Mouse (Mus musculus): ENCODE results near the gene Lmtk3.

The Lmtk3 gene

GRCm38 (mm10) chr7:45783511-45784091 lies at the start of gene Lmtk3:
Lmtk3 (plus strand) TSS chr7:45783738.
- DNase-seq: peak; percentile 87

GRCm38 (mm10) chr7:45739162-45739763 lies 44.3 kb upstream of the Lmtk3 start:
- DNase-seq: peak; percentile 87

- no peak for DNase-seq
Measured at GRCm38 (mm10) chr7:45739820-45740219, 43.7 kb upstream of the Lmtk3 start.

- no peak for DNase-seq
Measured at GRCm38 (mm10) chr7:45741308-45741707, 42.2 kb upstream of the Lmtk3 start.

GRCm38 (mm10) chr7:45741777-45742176 lies 41.8 kb upstream of the Lmtk3 start:
- peak; percentile 63 for DNase-seq

GRCm38 (mm10) chr7:45742338-45742737 lies 41.2 kb upstream of the Lmtk3 start:
- peak; percentile 89 for DNase-seq

- DNase-seq: peak; percentile 75
Measured at GRCm38 (mm10) chr7:45744387-45744786, 39.2 kb upstream of the Lmtk3 start.

- no peak for DNase-seq
Measured at GRCm38 (mm10) chr7:45746518-45746917, 37.0 kb upstream of the Lmtk3 start.

GRCm38 (mm10) chr7:45747450-45747849 lies 36.1 kb upstream of the Lmtk3 start:
- no peak for DNase-seq

GRCm38 (mm10) chr7:45748110-45748509 lies 35.4 kb upstream of the Lmtk3 start:
- DNase-seq: no peak

GRCm38 (mm10) chr7:45749401-45749800 lies 34.1 kb upstream of the Lmtk3 start:
- DNase-seq: no peak

GRCm38 (mm10) chr7:45750162-45750561 lies 33.4 kb upstream of the Lmtk3 start:
- no peak for DNase-seq

GRCm38 (mm10) chr7:45755703-45756102 lies 27.8 kb upstream of the Lmtk3 start:
- DNase-seq: no peak

GRCm38 (mm10) chr7:45759400-45759799 lies 24.1 kb upstream of the Lmtk3 start:
- DNase-seq: no peak

GRCm38 (mm10) chr7:45760151-45760550 lies 23.4 kb upstream of the Lmtk3 start:
- DNase-seq: no peak

GRCm38 (mm10) chr7:45765995-45766394 lies 17.5 kb upstream of the Lmtk3 start:
- DNase-seq: no peak

GRCm38 (mm10) chr7:45766764-45767163 lies 16.8 kb upstream of the Lmtk3 start:
- no peak for DNase-seq

- no peak for DNase-seq
Measured at GRCm38 (mm10) chr7:45767500-45767899, 16.0 kb upstream of the Lmtk3 start.

- DNase-seq: no peak
Measured at GRCm38 (mm10) chr7:45770427-45771082, 13.0 kb upstream of the Lmtk3 start.

- DNase-seq: no peak
Measured at GRCm38 (mm10) chr7:45771101-45771500, 12.4 kb upstream of the Lmtk3 start.

- no peak for DNase-seq
Measured at GRCm38 (mm10) chr7:45775237-45775636, 8.3 kb upstream of the Lmtk3 start.

GRCm38 (mm10) chr7:45779081-45779641 lies 4.4 kb upstream of the Lmtk3 start:
- no peak for DNase-seq

GRCm38 (mm10) chr7:45782271-45782670 lies 1.3 kb upstream of the Lmtk3 start:
- DNase-seq: no peak
